Mouse (Mus musculus) brain, embryonic 14.5 days (tissue): Measurements from ENCODE around the gene Zfp940.

ENCODE experiments used
- CTCF ChIP-seq: fragments of 200-500 bp; IDR thresholded peaks from 2 replicates; pipeline ENCODE4 v1.5.1; 2012; ENCODE audit warnings: inconsistent platforms, mild to moderate bottlenecking, moderate library complexity, borderline replicate concordance; ENCODE audit not compliant: insufficient read depth, insufficient read length; ENCODE audit errors: extremely low read depth
- POLR2A ChIP-seq: fragments of 200-500 bp; IDR thresholded peaks from 2 replicates; pipeline ENCODE4 v1.6.1; 2012; ENCODE audit warnings: mild to moderate bottlenecking, inconsistent platforms, borderline replicate concordance; ENCODE audit not compliant: poor library complexity, insufficient read depth, insufficient read length, severe bottlenecking; ENCODE audit errors: extremely low read depth

GRCm38 (mm10) chr7:29842105-29842504, 11.4 kb downstream of the Zfp940 start:
- no peak for TF ChIP-seq CTCF
- TF ChIP-seq POLR2A, result no peak
